Mouse (Mus musculus) ES-E14 (cell line): Measurements from ENCODE around the gene Spef1.

Experiments
- CHD2 ChIP-seq: IDR thresholded peaks from 2 replicates; pipeline ENCODE4 v1.6.1; 2014; ENCODE audit warnings: mild to moderate bottlenecking, low read depth, low read length, inconsistent platforms
- HCFC1 ChIP-seq: IDR thresholded peaks from 2 replicates; pipeline ENCODE4 v1.6.1; 2012; ENCODE audit warnings: low read length, inconsistent platforms, borderline replicate concordance; ENCODE audit not compliant: insufficient read depth
- ZC3H11A ChIP-seq: IDR thresholded peaks from 2 replicates; pipeline ENCODE4 v1.6.1; 2012; ENCODE audit warnings: low read depth, mild to moderate bottlenecking, inconsistent platforms, low read length, borderline replicate concordance
- ZNF384 ChIP-seq: IDR thresholded peaks from 2 replicates; pipeline ENCODE4 v1.6.1; 2012; ENCODE audit warnings: low read depth, low read length, inconsistent platforms

DNA sequence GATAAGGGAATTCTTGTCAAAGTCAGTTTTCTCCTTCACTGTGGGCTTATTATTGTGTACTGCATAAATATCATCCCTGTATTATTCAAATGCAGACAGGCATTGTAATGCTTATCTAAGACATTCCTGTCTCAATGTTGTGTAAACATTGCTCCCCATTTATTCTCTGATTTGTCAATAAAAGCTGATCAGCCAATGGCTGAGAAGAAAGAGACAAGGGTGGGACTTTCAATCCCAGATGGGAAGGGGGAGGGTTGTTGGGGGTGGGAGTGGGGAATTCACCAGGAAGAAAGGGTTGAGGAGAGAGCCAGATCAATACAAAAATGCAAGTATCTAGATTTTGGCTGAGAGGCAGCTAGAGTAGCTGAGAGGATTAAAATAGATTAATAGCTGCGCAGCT, 18.2 kb downstream of the Spef1 start:
- TF ChIP-seq CHD2 (no peak), ZC3H11A (no peak), ZNF384 (no peak), HCFC1 (no peak)
